Mouse (Mus musculus): Measurements from ENCODE around the gene H2afy. TPM values are rescaled to one million over a fixed set of nuclear protein-coding genes. Genes with fewer than 3 reads are reported as not detected.

The H2afy gene
- polyA plus RNA-seq, 1 experiment from 2014 or later, result 84.3 TPM

DNA sequence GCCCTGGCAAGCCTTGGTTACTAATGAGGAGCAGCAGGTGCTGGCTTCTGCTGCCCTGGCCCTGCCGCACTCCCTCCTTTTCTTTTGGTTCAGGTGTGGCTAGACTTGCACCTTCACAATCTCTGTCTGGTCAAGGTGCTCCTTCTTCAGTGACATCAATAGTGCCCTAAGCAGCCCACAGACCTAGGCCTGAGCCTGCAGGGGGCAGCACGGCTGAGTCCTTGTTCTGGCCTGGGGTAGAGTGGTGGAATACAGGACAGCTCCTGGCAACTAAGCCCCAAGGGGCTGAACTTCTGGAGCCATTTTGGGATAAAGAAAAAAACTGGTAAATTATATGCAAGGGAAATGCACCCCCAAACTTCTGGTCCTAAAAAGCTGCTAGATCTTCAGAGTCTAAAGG is 45.6 kb downstream of the H2afy start:
- WGBS (ENCODE audit: insufficient replicate concordance), result 75% methylated on average over 2 of the region's 2 CpGs
- no peak for ATAC-seq
- H3K36me3 ChIP-seq (replicated peaks; ENCODE audit: insufficient read depth, low read length), result peaks cover 75% of the 10 kb centered on the region

DNA sequence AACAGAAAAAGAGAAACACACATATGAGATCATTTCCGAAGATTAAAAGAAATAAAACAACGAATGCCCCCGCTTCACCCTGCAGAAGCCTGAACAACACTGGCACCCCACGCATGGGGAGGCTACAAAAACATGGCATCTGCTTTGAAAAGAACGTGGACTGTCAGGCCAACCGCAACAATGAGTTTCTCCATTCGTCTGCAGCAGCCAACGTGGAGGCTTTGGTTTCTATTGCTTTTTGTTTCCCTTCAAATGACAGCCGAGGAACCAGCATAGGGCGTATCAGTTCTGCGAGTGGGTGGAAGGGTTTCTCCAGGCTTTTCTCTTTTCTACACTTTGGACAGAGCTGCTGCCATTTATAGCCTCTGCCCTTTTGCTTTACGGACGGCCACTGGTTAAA is 47.6 kb downstream of the H2afy start:
- peaks cover 78% of the 10 kb centered on the region for H3K36me3 ChIP-seq (replicated peaks; ENCODE audit: insufficient read depth, low read length)
- DNase-seq, result no peak
- H3K9ac ChIP-seq (replicated peaks), result no peak overlapping the region
- no peak overlapping the region for H3K4me2 ChIP-seq (ENCODE audit: low read depth, low read length)
- H3K4me1 ChIP-seq (ENCODE audit: insufficient read depth), result no peaks in the 10 kb centered on the region
- no peak for TF ChIP-seq EP300 (IDR thresholded peaks at IDR 0.05; ENCODE audit: low read depth)
- TF ChIP-seq CTCF (IDR thresholded peaks at IDR 0.05; ENCODE audit: low read depth), result no peak
- no peak overlapping the region for H3K27ac ChIP-seq (ENCODE audit: low read depth)
- no peaks in the 10 kb centered on the region for H3K27me3 ChIP-seq (ENCODE audit: insufficient read depth, low read length)
- WGBS (ENCODE audit: insufficient replicate concordance), result 88% methylated on average over 13 of the region's 13 CpGs
- no peak for ATAC-seq
- no peak overlapping the region for H3K4me3 ChIP-seq (ENCODE audit: low read depth, low read length)
- H3K9me3 ChIP-seq (ENCODE audit: low read length), result no peaks in the 10 kb centered on the region

More for the DNA sequence above, 45.6 kb downstream of the H2afy start:
- H3K4me1 ChIP-seq (ENCODE audit: insufficient read depth), result no peaks in the 10 kb centered on the region
- TF ChIP-seq CTCF (IDR thresholded peaks at IDR 0.05; ENCODE audit: low read depth) (peak; percentile 42; the same call in 1 of the 2 replicates), EP300 (IDR thresholded peaks at IDR 0.05; ENCODE audit: low read depth) (no peak)
- no peak overlapping the region for H3K4me2 ChIP-seq (ENCODE audit: low read depth, low read length)
- DNase-seq, result no peak
- no peak overlapping the region for H3K4me3 ChIP-seq (ENCODE audit: low read depth, low read length)
- no peak overlapping the region for H3K27ac ChIP-seq (ENCODE audit: low read depth)
- no peaks in the 10 kb centered on the region for H3K9me3 ChIP-seq (ENCODE audit: low read length)
- H3K27me3 ChIP-seq (ENCODE audit: insufficient read depth, low read length), result no peaks in the 10 kb centered on the region
- no peak overlapping the region for H3K9ac ChIP-seq (replicated peaks)

DNA sequence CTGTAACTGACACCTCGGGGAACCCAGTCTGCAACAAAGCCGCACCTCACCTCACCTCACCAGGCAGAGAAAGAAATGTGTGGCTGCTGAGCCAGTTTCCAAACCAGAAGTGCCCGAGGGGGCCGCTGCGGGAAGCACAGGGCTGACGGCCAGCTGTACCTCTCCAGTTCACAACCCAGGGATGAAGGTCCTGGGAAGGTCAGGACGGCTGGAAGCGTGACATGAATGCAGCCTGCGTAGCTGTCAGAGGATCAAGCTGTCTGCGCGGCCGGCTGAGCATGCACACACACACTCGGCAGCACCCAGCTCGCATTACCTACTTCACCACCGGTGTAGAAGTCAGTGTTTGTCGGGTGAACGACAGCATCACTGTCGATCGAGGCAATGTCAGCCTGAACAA is 48.2 kb downstream of the H2afy start:
- WGBS (ENCODE audit: insufficient replicate concordance), result 91% methylated on average over 19 of the region's 19 CpGs
- Histone ChIP-seq H3K27ac (ENCODE audit: low read depth) (no peak overlapping the region), H3K4me2 (ENCODE audit: low read depth, low read length) (no peak overlapping the region), H3K9ac (replicated peaks) (no peak overlapping the region), H3K27me3 (ENCODE audit: insufficient read depth, low read length) (no peaks in the 10 kb centered on the region), H3K36me3 (replicated peaks; ENCODE audit: insufficient read depth, low read length) (peaks cover 85% of the 10 kb centered on the region), H3K4me3 (ENCODE audit: low read depth, low read length) (no peak overlapping the region), H3K4me1 (ENCODE audit: insufficient read depth) (no peaks in the 10 kb centered on the region), H3K9me3 (ENCODE audit: low read length) (no peaks in the 10 kb centered on the region)
- DNase-seq (no peak), ATAC-seq (no peak)
- no peak for TF ChIP-seq EP300 (IDR thresholded peaks at IDR 0.05; ENCODE audit: low read depth)
- TF ChIP-seq CTCF (IDR thresholded peaks at IDR 0.05; ENCODE audit: low read depth), result no peak

DNA sequence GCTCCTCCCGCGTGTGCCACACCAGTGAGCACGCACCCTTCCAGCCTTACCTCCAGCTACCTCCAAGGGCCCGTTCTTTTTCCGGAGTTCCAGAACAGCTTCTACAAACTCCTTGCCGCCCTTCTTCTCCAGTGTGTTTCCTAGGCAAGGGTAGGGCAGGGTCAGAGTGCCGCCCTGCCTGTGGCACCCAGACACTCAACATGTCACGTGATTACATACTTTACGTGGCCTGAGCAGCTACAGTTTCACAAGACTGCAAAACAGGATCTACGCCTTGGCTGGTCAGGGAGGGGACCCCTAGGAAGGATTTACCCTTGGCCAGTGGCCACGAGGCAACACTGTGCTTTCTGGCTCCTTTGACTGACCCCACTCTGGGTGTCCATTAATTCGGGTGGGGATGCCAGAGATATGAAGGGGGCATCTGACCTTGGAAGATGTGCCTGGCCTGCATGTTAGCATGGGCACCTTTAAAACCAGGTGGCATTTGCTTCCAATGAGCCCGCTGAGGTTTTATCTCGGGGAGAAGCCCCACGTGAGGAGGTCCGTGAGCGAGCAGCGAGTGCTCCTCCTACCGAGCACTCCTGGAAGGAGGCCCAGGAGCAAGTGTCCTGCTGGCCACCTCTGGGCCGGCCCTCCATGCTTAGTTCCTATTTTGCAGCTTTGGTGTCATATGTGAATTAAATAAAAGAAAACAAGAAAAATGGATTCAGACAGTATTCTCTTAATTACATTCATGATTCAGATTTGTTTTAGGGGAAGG is 51.8 kb downstream of the H2afy start:
- no peaks in the 10 kb centered on the region for H3K4me1 ChIP-seq (ENCODE audit: insufficient read depth)
- no peak overlapping the region for H3K4me2 ChIP-seq (ENCODE audit: low read depth, low read length)
- 85% methylated on average over 20 of the region's 20 CpGs for WGBS (ENCODE audit: insufficient replicate concordance)
- ATAC-seq (no peak), DNase-seq (no peak)
- no peak overlapping the region for H3K4me3 ChIP-seq (ENCODE audit: low read depth, low read length)
- no peak overlapping the region for H3K27ac ChIP-seq (ENCODE audit: low read depth)
- no peak overlapping the region for H3K9ac ChIP-seq (replicated peaks)
- H3K27me3 ChIP-seq (ENCODE audit: insufficient read depth, low read length), result no peaks in the 10 kb centered on the region
- peaks cover 90% of the 10 kb centered on the region for H3K36me3 ChIP-seq (replicated peaks; ENCODE audit: insufficient read depth, low read length)
- TF ChIP-seq CTCF (IDR thresholded peaks at IDR 0.05; ENCODE audit: low read depth), result no peak
- no peak for TF ChIP-seq EP300 (IDR thresholded peaks at IDR 0.05; ENCODE audit: low read depth)
- H3K9me3 ChIP-seq (ENCODE audit: low read length), result no peaks in the 10 kb centered on the region

DNA sequence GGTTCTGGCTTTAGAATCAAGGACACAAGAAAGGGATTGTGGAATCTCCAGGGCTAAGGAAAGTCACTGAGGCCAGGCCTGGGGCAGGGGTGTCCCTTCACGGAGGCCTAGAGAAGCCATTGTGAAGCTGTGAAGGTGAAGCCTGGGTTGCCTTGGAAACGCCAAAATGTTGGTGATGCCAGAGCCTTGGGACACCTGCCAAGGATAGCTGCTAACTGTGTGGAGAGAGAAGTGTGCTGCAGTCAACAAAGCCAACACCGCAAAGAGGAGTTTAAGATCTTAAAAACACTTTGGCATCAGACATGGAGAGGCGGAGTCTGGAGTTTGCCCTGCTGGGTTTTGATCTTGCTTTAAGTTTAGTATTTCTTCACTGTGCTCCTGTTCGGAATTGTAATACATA is 54.5 kb downstream of the H2afy start:
- no peaks in the 10 kb centered on the region for H3K27me3 ChIP-seq (ENCODE audit: insufficient read depth, low read length)
- WGBS (ENCODE audit: insufficient replicate concordance), result 86% methylated on average over 5 of the region's 5 CpGs
- no peaks in the 10 kb centered on the region for H3K9me3 ChIP-seq (ENCODE audit: low read length)
- H3K9ac ChIP-seq (replicated peaks), result no peak overlapping the region
- ATAC-seq (no peak), DNase-seq (no peak)
- TF ChIP-seq CTCF (IDR thresholded peaks at IDR 0.05; ENCODE audit: low read depth) (no peak), EP300 (IDR thresholded peaks at IDR 0.05; ENCODE audit: low read depth) (no peak)
- H3K4me2 ChIP-seq (ENCODE audit: low read depth, low read length), result no peak overlapping the region
- H3K4me3 ChIP-seq (ENCODE audit: low read depth, low read length), result no peak overlapping the region
- no peak overlapping the region for H3K27ac ChIP-seq (ENCODE audit: low read depth)
- H3K36me3 ChIP-seq (replicated peaks; ENCODE audit: insufficient read depth, low read length), result peaks cover 87% of the 10 kb centered on the region
- H3K4me1 ChIP-seq (ENCODE audit: insufficient read depth), result no peaks in the 10 kb centered on the region

DNA sequence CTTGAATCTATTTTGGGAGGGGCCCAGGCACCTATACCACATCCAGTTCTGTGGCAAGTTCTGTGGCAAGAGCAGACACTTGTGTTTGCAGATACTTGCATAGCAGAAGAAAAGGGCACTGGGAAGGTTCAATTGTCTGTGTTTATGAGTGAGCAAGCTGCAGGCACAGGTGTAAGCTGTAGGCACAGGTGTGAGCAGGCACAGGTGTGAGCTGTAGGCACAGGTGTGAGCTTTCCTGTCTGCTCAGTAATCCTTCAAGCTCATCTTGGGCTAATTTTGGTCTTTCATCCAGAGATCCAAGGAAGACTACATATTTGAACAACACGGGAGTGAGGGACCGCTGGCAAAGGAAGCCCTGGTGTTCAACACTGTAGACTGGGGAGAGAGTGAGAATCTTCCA is 56.5 kb downstream of the H2afy start:
- DNase-seq, result no peak
- no peaks in the 10 kb centered on the region for H3K4me1 ChIP-seq (ENCODE audit: insufficient read depth)
- H3K4me3 ChIP-seq (ENCODE audit: low read depth, low read length), result no peak overlapping the region
- H3K9ac ChIP-seq (replicated peaks), result no peak overlapping the region
- 91% methylated on average over 2 of the region's 2 CpGs for WGBS (ENCODE audit: insufficient replicate concordance)
- no peak overlapping the region for H3K4me2 ChIP-seq (ENCODE audit: low read depth, low read length)
- H3K36me3 ChIP-seq (replicated peaks; ENCODE audit: insufficient read depth, low read length), result peaks cover 89% of the 10 kb centered on the region
- H3K9me3 ChIP-seq (ENCODE audit: low read length), result no peaks in the 10 kb centered on the region
- no peak for TF ChIP-seq CTCF (IDR thresholded peaks at IDR 0.05; ENCODE audit: low read depth)
- no peak for TF ChIP-seq EP300 (IDR thresholded peaks at IDR 0.05; ENCODE audit: low read depth)
- no peak for ATAC-seq
- no peaks in the 10 kb centered on the region for H3K27me3 ChIP-seq (ENCODE audit: insufficient read depth, low read length)
- H3K27ac ChIP-seq (ENCODE audit: low read depth), result no peak overlapping the region
